Mouse (Mus musculus) intestine, postnatal 0 days (tissue): ENCODE results near the gene Cd180. TPM values are rescaled to one million over a fixed set of nuclear protein-coding genes. Genes with fewer than 3 reads are reported as not detected.

Experiments
- ATAC-seq: fragments of 200-750 bp; cut with Nextera tagmentation; 2 replicates; pipeline ENCODE4 v1.8.0; 2017; ENCODE audit warnings: mild to moderate bottlenecking, moderate TSS enrichment, moderate library complexity
- H3K27ac ChIP-seq: fragments of 300-500 bp; sonication (generic); 2 replicates; pipeline ENCODE4 v1.5.1; 2014; ENCODE audit warnings: mild to moderate bottlenecking, low read depth, low read length, moderate library complexity
- H3K27me3 ChIP-seq: fragments of 300-500 bp; sonication (generic); replicated peaks from 2 replicates; pipeline ENCODE4 v1.6.1; 2014; ENCODE audit warnings: low read length, mixed read lengths; ENCODE audit not compliant: control insufficient read depth, insufficient read depth
- H3K36me3 ChIP-seq: fragments of 300-500 bp; sonication (generic); 2 replicates; pipeline ENCODE4 v1.6.1; 2014; ENCODE audit warnings: mild to moderate bottlenecking, moderate library complexity; ENCODE audit not compliant: control insufficient read depth, insufficient read depth
- H3K4me1 ChIP-seq: fragments of 300-500 bp; sonication (generic); replicated peaks from 2 replicates; pipeline ENCODE4 v1.6.1; 2014; ENCODE audit warnings: antibody characterized with exemption, low read length, mixed read lengths; ENCODE audit not compliant: control insufficient read depth, insufficient read depth
- H3K4me2 ChIP-seq: fragments of 300-500 bp; sonication (generic); replicated peaks from 2 replicates; pipeline ENCODE4 v1.6.1; 2014; ENCODE audit warnings: low read depth, mild to moderate bottlenecking, moderate library complexity
- H3K4me3 ChIP-seq: fragments of 300-500 bp; sonication (generic); 2 replicates; pipeline ENCODE4 v1.5.1; 2014; ENCODE audit warnings: low read depth, low read length
- H3K9ac ChIP-seq: fragments of 300-500 bp; sonication (generic); 2 replicates; pipeline ENCODE4 v1.6.1; 2014; ENCODE audit warnings: mild to moderate bottlenecking, low read depth, low read length
- H3K9me3 ChIP-seq: fragments of 300-500 bp; sonication (generic); 2 replicates; pipeline ENCODE4 v1.6.1; 2016; ENCODE audit warnings: mixed run types; ENCODE audit not compliant: control insufficient read depth
- CTCF ChIP-seq: sonication (generic); IDR thresholded peaks from 2 replicates; pipeline ENCODE4 v1.5.1; 2016; ENCODE audit warnings: low read depth, mild to moderate bottlenecking, control low read depth, antibody characterized with exemption, moderate library complexity
- WGBS: fragments of 180-500 bp; shearing (Covaris S2); extraction: QIAGEN DNeasy Blood & Tissue Kit; methylation state at CpG from one replicate; pipeline ENCODE4 v1.1.7; 2014; 5-methylcytosine and 5-hydroxymethylcytosine counted together
- polyA plus RNA-seq: library from polyadenylated mRNA; unstranded; fragments of >200 nt; fragmentation: Nextera tagmentation; extraction: Ambion mirVana; gene quantifications from 2 replicates; pipeline ENCODE4 v1.2.1, GENCODE M21; 2015

Cd180 gene
- polyA plus RNA-seq, 1 experiment from 2014 or later: 0.31 TPM

- Histone ChIP-seq H3K36me3 (peaks cover 17% of the 10 kb centered on the region), H3K4me3 (no peak overlapping the region), H3K9me3 (no peaks in the 10 kb centered on the region), H3K27ac (no peak overlapping the region), H3K4me2 (no peak overlapping the region), H3K4me1 (no peaks in the 10 kb centered on the region), H3K27me3 (no peaks in the 10 kb centered on the region), H3K9ac (no peak overlapping the region)
- WGBS: 90% methylated on average over 3 of the region's 3 CpGs
- no peak for ATAC-seq
- no peak for TF ChIP-seq CTCF
Measured at GRCm38 (mm10) chr13:102779275-102779674, 85.9 kb downstream of the Cd180 start.

GRCm38 (mm10) chr13:102783531-102784310, 90.4 kb downstream of the Cd180 start:
- Histone ChIP-seq H3K9me3 (no peaks in the 10 kb centered on the region), H3K4me2 (no peak overlapping the region), H3K9ac (no peak overlapping the region), H3K36me3 (peaks cover 21% of the 10 kb centered on the region), H3K27ac (no peak overlapping the region), H3K4me3 (no peak overlapping the region), H3K4me1 (no peaks in the 10 kb centered on the region), H3K27me3 (no peaks in the 10 kb centered on the region)
- ATAC-seq: no peak
- TF ChIP-seq CTCF: no peak
- WGBS: 66% methylated on average over 7 of the region's 7 CpGs

DNA sequence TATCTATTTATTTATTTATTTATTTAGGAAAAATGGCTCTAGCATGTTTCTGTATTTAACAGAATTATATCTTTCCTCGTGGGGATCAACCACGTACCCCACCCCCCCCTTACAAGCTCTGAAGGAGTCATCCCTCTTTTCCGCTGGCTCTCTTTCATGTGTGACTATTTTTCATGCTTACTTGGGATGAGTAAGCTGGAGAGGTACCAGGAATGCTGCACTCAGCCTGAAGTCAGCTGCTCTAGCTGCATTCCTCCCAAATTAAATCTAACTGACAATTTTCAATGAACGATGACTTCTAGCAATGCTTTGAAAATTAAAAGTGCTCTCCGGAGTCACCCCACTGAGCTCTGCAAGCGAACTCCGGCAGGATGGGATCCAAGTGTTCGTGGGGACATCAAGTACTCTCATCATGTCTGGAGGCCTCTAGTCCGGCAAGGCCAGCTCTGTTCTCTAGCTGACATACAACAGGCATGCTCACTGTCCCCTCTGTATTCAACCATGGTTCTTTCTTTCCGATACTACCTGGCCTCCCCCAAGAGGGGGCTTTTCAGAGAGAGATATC, 93.4 kb downstream of the Cd180 start:
- H3K27ac ChIP-seq: no peak overlapping the region
- H3K4me3 ChIP-seq: no peak overlapping the region
- H3K36me3 ChIP-seq: peaks cover 24% of the 10 kb centered on the region
- 83% methylated on average over 10 of the region's 10 CpGs for WGBS
- H3K4me2 ChIP-seq: no peak overlapping the region
- H3K4me1 ChIP-seq: no peaks in the 10 kb centered on the region
- H3K9me3 ChIP-seq: no peaks in the 10 kb centered on the region
- no peaks in the 10 kb centered on the region for H3K27me3 ChIP-seq
- ATAC-seq: no peak
- no peak overlapping the region for H3K9ac ChIP-seq
- TF ChIP-seq CTCF: no peak
